Mouse (Mus musculus) bone marrow macrophage, adult 2 months (primary cell): ENCODE results near the gene Exoc3l4. TPM values are rescaled to one million over a fixed set of nuclear protein-coding genes. Genes with fewer than 3 reads are reported as not detected.

Experiments
- H3K27ac ChIP-seq: 2 replicates; pipeline ENCODE4 v1.5.1; 2012; ENCODE audit warnings: low read depth, low read length; ENCODE audit not compliant: insufficient read depth
- H3K4me1 ChIP-seq: 2 replicates; pipeline ENCODE4 v1.6.1; 2012; ENCODE audit warnings: low read length; ENCODE audit not compliant: control insufficient read depth, insufficient read depth
- H3K4me3 ChIP-seq: 2 replicates; pipeline ENCODE4 v1.5.1; 2012; ENCODE audit warnings: mild to moderate bottlenecking, low read length, moderate library complexity; ENCODE audit not compliant: insufficient read depth
- CTCF ChIP-seq: IDR thresholded peaks from 2 replicates; pipeline ENCODE4 v1.5.1; 2012; ENCODE audit warnings: low read depth, mild to moderate bottlenecking, low read length, moderate library complexity
- POLR2A ChIP-seq: IDR thresholded peaks from 2 replicates; pipeline ENCODE4 v1.6.1; 2012; ENCODE audit warnings: mild to moderate bottlenecking, low read depth, low read length, borderline replicate concordance
- polyA plus RNA-seq: library from polyadenylated mRNA; stranded (reverse); fragments of >200 nt; gene quantifications from 2 replicates; pipeline ENCODE4 v1.2.4, GENCODE M21; 2012; ENCODE audit not compliant: missing spikeins, insufficient read depth, insufficient read length

Gene Exoc3l4
- polyA plus RNA-seq, 1 experiment: 8.0 TPM

GRCm38 (mm10) chr12:111448931-111449705 lies 32.3 kb downstream of the Exoc3l4 start:
- no peak overlapping the region for H3K4me3 ChIP-seq
- H3K27ac ChIP-seq: peak overlapping the region; percentile 80
- TF ChIP-seq POLR2A: no peak
- no peak for TF ChIP-seq CTCF
- peaks cover 75% of the 10 kb centered on the region for H3K4me1 ChIP-seq

- no peak overlapping the region for H3K4me3 ChIP-seq
- TF ChIP-seq CTCF (no peak), POLR2A (no peak)
- peak overlapping the region; percentile 73; the same call in 1 of the 2 replicates for H3K27ac ChIP-seq
- H3K4me1 ChIP-seq: peaks cover 79% of the 10 kb centered on the region
These were observed 33.5 kb downstream of the Exoc3l4 start for GRCm38 (mm10) chr12:111450359-111450758.

GRCm38 (mm10) chr12:111451561-111451960 lies 34.7 kb downstream of the Exoc3l4 start:
- Histone ChIP-seq H3K27ac (no peak overlapping the region), H3K4me3 (no peak overlapping the region), H3K4me1 (peaks cover 81% of the 10 kb centered on the region)
- TF ChIP-seq POLR2A (no peak), CTCF (no peak)

GRCm38 (mm10) chr12:111454021-111454420 lies 37.2 kb downstream of the Exoc3l4 start:
- no peak overlapping the region for H3K4me3 ChIP-seq
- TF ChIP-seq CTCF (no peak), POLR2A (no peak)
- H3K27ac ChIP-seq: peak overlapping the region; percentile 20
- H3K4me1 ChIP-seq: peaks cover 84% of the 10 kb centered on the region

- no peak for TF ChIP-seq POLR2A
- Histone ChIP-seq H3K4me1 (peaks cover 82% of the 10 kb centered on the region), H3K4me3 (no peak overlapping the region), H3K27ac (peak overlapping the region; percentile 20; the same call in 1 of the 2 replicates)
These were observed 37.9 kb downstream of the Exoc3l4 start for GRCm38 (mm10) chr12:111454543-111455280.

- Histone ChIP-seq H3K27ac (peak overlapping the region; percentile 60), H3K4me1 (peaks cover 76% of the 10 kb centered on the region), H3K4me3 (no peak overlapping the region)
- TF ChIP-seq CTCF (no peak), POLR2A (no peak)
These were observed 38.6 kb downstream of the Exoc3l4 start for GRCm38 (mm10) chr12:111455311-111455846.

- Histone ChIP-seq H3K27ac (peak overlapping the region; percentile 60), H3K4me3 (no peak overlapping the region), H3K4me1 (peaks cover 71% of the 10 kb centered on the region)
- TF ChIP-seq CTCF (no peak), POLR2A (no peak)
These were observed 39.0 kb downstream of the Exoc3l4 start for GRCm38 (mm10) chr12:111455860-111456259.

GRCm38 (mm10) chr12:111457742-111458141 lies 40.9 kb downstream of the Exoc3l4 start:
- H3K4me3 ChIP-seq: no peak overlapping the region
- peak overlapping the region; percentile 39 for H3K27ac ChIP-seq
- peaks cover 62% of the 10 kb centered on the region for H3K4me1 ChIP-seq
- TF ChIP-seq CTCF: no peak
- no peak for TF ChIP-seq POLR2A

GRCm38 (mm10) chr12:111463570-111463969 lies 46.8 kb downstream of the Exoc3l4 start:
- Histone ChIP-seq H3K4me3 (no peak overlapping the region), H3K27ac (no peak overlapping the region), H3K4me1 (peaks cover 7% of the 10 kb centered on the region)
- TF ChIP-seq CTCF: no peak
- no peak for TF ChIP-seq POLR2A

- no peak for TF ChIP-seq CTCF
- no peak for TF ChIP-seq POLR2A
- peaks cover 9% of the 10 kb centered on the region for H3K4me1 ChIP-seq
- no peak overlapping the region for H3K27ac ChIP-seq
- no peak overlapping the region for H3K4me3 ChIP-seq
These were observed 49.6 kb downstream of the Exoc3l4 start for GRCm38 (mm10) chr12:111466369-111466768.
